Mouse (Mus musculus): ENCODE results near the gene Mogat2.

The Mogat2 gene

DNA sequence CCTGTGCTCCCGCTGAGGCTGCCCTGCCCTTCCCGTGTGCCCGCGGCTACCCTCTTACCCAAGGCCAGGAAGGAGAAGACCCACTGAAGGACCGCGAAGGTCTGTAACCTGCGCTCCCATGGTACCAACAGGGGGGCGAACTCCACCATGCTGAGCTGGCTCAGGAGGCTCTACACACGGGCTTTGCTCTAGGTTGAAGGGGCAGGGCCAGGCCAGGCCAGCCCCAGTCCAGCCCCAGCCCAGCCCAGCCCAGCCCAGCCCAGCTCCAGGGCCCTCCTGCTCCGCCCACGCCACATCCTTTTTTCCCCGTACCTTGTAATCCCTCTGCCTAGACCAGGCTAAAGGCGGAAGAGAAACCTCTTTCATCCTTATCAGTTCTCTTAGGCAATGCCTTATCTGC, at the start of gene Mogat2:
TSS of gene Mogat2 (minus strand) at position 203 of the 400 bp plus-strand sequence.
- DNase-seq: peak in 1 of 2 experiments; percentile 69

DNA sequence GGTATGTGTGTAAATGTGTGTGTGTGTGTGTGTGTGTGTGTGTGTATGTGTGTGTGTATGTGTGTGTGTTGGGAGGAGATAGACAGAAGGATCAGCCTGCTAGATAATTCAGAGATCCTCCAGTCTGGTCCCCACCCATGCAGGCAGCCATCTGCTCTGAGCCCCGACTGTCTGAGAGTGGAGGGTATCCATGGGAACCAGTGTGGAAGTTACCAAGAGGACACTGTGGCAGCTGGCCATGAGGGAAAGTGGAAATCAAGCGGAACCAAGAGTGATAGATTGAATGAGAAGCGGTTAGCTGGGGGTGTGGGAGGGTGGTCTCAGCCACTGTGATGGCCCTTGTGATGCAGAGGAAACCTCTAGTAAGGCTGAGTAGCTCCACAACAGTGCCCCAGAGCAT, 48.9 kb upstream of the Mogat2 start:
- no peak for DNase-seq

DNA sequence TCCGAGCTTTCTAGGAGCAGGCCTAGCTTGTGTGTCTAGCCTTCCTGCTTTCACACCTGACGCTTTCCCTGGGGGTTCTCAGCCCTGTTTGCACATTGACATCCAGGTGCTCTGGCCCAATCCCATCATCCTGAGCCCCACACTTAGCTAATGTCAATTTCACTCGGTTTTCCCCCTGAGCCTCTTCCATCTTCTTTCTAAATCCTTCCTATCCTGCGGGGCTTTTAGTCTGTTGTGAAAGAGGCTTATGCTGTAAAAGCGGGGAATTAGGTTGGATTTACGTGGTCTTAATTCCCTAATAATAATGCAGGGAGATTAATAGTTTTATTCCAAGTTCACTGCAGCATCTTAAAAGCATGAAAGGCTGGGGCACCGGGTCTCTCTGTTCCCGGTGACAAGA, 41.2 kb upstream of the Mogat2 start:
- no peak for DNase-seq

DNA sequence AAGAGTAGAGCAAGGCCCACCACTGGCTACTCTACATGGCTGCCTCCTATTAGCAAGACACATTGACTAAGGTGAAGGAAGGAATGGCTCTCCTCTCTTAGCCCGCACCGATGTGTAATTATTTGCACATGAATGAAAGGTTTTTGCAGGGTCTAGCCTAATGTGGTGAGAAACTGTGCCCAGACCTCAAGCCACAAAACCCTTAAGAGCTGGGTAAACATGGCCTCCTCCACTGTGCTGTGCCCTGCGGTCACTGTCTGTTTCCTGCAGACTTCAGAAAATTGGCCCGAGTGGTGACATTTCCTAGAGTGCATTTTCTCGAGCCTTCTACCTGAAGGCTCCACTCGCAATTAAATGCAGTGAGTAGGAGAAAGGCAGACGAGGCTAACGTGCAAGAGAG, 39.9 kb upstream of the Mogat2 start:
- DNase-seq: no peak

DNA sequence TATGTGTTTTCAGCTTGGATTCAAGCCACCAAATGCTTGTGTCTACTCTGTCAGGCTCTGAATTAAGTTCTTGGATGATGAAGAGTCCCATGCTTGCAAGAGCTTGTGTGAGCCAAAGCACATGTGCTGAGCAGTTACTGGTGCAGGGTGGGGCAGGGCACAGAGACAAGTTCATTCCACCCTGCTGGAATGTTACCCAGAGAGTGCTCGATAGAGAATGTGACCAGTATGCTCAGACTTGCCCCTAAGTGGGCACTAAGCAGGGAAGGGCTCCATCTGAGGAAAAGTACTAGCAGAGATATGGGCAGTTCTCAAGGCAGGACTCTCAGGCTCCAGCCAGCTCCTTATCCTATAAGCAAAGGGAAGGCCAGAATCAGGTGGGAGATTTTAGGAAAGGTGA, 38.3 kb upstream of the Mogat2 start:
- DNase-seq: no peak

DNA sequence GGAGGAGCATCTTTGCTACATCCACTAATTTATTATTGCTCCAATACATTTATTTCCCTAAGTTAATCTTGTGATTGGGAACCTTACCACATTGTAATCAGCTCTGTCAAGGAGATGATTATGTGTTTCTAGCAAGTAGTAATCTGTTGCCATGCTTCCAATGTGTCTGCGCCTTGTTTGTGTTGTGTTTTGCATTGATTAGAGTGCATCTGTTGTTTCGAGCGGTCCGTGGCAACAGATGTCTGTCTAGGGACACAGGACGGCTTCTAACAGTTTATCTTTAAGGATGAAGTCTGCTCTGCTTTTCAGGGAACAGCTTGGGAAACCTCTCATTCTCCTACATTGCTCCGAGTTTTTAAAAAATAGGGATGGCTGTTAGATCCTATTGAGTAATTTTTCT, 36.7 kb upstream of the Mogat2 start:
- DNase-seq: no peak

GRCm38 (mm10) chr7:99271630-99272029, 33.2 kb upstream of the Mogat2 start:
- no peak for DNase-seq

DNA sequence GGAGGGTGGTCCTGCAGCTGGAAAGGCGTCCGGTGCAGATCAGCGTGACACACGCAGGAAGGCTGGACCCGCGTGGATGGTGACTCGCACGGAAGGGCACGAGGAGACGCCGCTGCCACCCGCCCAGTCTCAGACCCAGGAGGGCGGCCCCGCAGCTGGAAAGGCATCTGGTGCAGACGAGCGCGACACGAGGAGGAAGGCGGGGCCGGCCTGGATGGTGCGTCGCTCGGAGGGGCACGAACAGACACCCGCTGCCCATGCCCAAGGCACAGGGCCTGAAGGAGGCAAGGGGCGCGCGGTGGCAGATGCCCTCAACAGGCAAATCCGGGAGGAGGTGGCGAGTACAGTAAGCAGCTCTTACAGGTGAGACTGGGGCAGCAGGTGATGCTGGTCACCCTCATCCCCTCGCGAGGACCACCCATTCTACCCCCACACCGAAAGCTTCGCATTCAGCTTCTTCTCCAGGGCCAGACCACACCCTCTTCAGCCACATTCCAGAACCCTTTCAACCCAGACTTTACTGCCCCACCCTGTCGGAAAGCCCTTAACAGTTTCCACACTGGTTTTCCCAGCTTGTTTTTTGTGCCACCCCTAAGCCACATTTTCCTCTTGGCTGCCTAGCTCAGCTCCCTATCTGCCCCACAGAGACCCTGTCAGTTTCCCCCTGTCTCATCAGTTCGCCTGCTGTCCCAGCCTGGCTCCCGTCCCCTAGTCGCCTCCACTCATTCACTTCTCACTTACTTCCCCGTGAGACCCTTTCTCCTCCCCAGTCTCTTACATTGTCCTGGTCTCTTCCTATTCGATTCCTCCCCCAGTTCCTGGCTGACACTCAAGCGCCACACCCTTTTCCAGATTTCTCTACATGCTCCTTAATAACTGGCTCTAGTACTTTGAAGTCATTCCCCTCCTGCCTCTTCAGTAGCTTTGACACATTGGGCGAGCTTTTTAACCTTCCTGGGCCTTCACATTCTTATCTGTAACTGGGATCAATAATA, 30.8 kb upstream of the Mogat2 start:
- no peak for DNase-seq

DNA sequence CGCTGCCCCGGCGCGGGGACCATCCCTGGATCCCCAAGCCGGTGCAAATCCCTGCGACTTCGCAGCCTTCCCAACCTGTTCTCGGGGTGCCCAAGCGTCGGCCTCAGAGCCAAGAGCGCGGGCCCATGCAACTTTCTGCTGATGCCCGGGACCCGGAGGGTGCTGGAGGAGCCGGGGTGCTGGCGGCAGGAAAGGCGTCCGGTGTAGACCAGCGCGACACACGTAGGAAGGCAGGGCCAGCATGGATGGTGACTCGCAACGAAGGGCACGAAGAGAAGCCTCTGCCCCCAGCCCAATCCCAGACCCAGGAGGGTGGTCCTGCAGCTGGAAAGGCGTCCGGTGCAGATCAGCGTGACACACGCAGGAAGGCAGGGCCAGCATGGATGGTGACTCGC, 30.1 kb upstream of the Mogat2 start:
- no peak for DNase-seq

DNA sequence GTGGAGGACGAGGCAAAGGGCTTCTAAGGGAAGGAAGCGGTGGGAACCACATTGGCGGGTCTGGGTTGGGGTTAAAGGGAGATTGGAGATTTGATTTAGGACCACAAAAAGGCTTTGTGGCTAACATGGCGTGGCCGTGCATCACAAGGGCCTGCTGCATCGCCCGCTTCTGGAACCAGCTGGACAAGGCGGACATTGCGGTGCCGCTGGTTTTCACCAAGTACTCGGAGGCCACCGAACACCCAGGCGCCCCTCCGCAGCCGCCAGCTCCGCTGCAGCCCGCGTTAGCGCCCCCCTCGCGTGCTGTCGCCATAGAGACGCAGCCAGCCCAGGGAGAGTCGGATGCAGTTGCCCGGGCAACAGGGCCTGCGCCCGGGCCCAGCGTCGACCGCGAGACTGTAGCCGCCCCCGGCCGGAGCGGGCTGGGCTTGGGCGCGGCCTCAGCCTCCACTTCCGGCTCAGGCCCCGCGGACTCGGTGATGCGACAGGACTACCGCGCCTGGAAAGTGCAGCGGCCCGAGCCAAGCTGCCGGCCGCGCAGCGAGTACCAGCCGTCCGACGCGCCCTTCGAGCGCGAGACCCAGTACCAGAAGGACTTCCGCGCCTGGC, 29.6 kb upstream of the Mogat2 start:
- DNase-seq: peak; percentile 33 to 66

DNA sequence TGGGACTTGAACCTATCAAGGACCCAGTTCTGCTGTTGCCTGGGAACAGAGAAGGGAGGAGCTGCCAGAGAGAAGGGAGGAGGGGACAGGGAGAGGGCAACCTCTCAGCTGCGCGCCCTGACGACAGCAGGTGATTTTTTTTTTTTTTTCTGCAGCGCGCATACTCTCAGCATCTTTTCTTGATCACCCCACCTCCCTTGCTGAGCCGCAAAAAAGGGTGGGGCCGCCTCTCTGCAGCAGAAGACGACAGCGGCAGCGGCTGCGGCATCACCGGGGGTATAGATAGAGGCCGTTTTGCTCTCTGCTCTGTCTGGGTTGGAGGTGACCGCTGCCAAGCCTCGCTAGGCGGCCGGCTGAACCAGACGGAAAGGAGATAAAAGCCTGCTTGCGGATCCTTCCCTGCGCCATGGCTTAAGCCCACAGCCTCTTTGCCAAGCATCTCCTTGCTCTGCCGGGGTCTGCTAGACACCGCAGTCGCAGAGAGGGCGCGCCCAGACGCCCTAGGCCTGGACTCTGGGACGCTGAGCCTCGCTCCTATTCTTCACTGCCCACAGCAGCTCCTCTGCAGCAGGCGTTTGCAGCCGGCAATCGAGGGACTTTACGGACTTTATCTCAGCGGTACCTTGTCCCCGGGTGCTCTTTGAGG, 29.0 kb upstream of the Mogat2 start, which contains the start of gene Map6:
TSS of gene Map6 (plus strand) at position 197 of the 646 bp plus-strand sequence.
- no peak for DNase-seq

- DNase-seq: no peak
These were observed 26.2 kb upstream of the Mogat2 start for GRCm38 (mm10) chr7:99264597-99264996.

GRCm38 (mm10) chr7:99263509-99263908, 25.1 kb upstream of the Mogat2 start:
- no peak for DNase-seq

DNA sequence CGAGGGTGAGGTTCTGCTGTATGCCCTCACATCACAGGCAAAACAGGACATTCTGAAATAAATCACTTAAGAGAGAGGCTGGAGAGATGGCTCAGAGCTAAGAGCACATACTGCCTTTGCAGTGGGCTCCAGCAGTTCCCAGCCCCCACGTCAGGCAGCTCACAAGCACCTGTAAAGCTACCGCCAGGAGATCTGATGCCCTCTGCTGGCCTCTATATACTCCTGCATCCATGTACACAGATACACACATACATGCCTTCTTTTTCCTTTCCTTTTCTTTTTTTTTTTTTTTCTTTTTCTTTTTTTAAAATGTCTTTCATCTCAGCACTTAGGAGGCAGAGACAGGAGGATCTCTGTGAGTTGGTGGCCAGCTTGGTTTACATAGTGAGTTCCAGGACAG, 23.5 kb upstream of the Mogat2 start:
- no peak for DNase-seq

GRCm38 (mm10) chr7:99255006-99255405, 16.6 kb upstream of the Mogat2 start:
- no peak for DNase-seq

- DNase-seq: no peak
These were observed 12.0 kb upstream of the Mogat2 start for GRCm38 (mm10) chr7:99250386-99250785.

GRCm38 (mm10) chr7:99249582-99249911, 11.1 kb upstream of the Mogat2 start:
- peak; percentile 43 to 49 for DNase-seq

DNA sequence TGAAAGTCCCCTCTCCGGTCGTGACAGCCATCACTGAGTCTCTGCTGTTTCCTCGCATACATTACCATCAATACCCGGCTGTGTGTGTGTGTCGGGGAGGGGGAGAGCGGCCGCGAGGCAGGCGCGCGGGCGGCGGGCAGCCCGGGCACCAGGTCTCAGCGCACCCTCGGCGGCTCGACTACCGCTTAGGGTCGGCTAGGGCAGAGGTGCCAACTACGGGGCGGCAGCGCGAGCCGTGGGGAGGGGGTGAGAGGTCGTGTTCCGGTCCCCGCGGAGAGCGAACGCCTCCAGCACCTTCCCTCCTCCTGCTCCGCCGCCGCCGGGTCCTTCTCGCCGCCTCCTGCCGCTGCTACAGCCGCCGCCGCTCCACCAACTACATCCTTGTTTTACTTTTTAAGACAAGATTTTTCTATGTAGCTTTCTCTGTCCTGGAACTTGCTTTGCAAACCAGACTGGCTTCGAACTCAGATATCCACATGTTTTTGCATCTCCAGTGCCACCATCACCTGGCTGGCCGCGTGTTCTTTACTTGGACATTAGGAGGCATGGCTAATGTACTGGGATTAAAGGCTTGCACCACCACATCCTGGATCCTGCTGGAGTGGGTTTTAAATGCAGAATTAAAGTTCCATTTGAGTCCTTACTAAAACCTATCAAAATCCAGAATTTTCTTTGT, 10.6 kb upstream of the Mogat2 start:
- no peak for DNase-seq

- DNase-seq: no peak
These were observed 9.8 kb upstream of the Mogat2 start for GRCm38 (mm10) chr7:99248157-99248742.

DNA sequence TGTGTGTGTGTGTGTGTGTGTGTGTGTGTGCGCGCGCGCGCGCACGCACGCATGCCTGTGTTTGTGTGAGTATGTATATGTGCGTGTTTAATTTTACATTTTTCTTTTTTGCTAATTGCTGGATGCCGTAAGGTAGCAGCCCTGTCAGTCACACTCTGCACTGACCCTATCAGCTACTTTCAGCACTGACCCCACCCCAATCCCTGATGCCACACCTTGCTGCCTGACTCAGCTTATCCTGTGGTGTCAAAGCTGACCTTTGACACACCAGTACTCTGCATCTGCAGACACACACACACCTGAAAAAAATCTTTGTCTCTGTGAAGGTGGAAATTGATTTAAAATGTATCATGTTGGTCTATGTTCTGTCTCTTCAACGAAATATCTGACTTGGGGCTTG, 3.7 kb upstream of the Mogat2 start:
- DNase-seq: no peak

- DNase-seq: peak in 1 of 2 experiments; percentile 64
These were observed 1.3 kb downstream of the Mogat2 start for GRCm38 (mm10) chr7:99236888-99237660.

- no peak for DNase-seq
These were observed 2.8 kb downstream of the Mogat2 start for GRCm38 (mm10) chr7:99235657-99236056.

Data from kidney, postnatal 25 days (tissue).